Mouse (Mus musculus): Measurements from ENCODE around the gene Nrxn1. TPM values are rescaled to one million over a fixed set of nuclear protein-coding genes. Genes with fewer than 3 reads are reported as not detected.

Gene Nrxn1
- polyA plus RNA-seq, 1 experiment: 0.56 TPM

DNA sequence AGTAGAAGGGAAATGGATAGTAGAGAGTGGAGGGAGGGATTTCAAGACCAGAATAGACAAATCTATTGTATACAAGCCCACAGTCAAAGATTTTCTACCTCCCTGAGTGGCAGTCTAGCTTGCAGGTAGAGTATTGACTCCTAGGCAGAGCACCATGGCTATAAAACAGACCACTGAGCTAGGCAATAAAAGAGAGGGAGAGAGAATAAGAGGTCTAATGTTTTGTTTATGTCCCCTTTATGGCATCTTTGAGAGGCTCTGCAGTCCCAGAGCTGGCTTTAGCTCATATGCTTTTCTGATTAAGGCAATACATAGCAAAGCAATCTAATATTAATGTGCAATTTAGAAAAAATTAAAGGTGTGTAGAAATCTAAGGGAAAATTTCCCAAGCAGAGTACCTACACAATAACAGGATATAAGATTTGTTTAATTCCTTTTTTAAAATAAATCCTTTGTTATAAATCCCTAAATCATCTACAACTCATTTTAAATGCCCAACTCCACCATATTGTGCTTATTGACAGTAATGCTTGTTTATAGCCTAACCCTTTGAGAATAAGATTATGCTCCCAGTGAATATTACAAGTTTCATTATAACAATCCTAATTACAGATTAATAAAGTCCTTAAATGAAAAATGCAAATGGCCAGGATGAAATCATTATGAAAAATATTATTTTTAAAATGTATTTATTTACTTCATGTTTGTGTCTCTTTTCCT lies 613.2 kb downstream of the Nrxn1 start:
- Histone ChIP-seq H3K27ac (ENCODE audit: insufficient read depth, low read depth, low read length) (no peak overlapping the region), H3K27me3 (replicated peaks; ENCODE audit: control insufficient read depth, insufficient read depth, low read length) (no peaks in the 10 kb centered on the region), H3K4me3 (ENCODE audit: insufficient read depth, low read depth, low read length) (no peak overlapping the region), H3K4me1 (ENCODE audit: control insufficient read depth, insufficient read depth, low read length) (no peaks in the 10 kb centered on the region), H3K36me3 (ENCODE audit: control insufficient read depth, insufficient read depth, low read length) (no peaks in the 10 kb centered on the region)
- no peak for DNase-seq
- TF ChIP-seq CTCF (conservative IDR thresholded peaks at IDR 0.05; ENCODE audit: insufficient read depth, insufficient read length, low read depth, low read length) (no peak), POLR2A (IDR thresholded peaks at IDR 0.05; ENCODE audit: low read depth, low read length) (no peak)

DNA sequence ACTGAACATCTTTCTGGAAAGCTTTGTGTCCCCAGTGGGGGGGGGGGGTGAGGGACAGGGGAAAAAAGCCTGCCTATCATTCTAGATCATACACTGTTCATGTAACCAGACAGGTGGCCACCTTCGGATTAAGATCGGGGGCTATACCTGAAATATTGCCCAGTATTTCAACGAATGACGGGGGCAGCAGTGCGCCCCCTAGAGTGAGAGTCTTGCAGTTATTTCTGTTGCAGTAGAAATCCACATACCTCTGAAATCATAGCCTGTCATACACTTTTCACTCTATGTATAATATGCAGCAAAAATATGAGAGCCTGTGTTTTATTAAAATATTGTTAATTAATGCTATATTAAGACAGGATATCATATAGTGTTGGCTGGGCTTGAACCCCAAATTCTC lies 636.1 kb downstream of the Nrxn1 start:
- H3K4me1 ChIP-seq (ENCODE audit: control insufficient read depth, insufficient read depth, low read length): no peaks in the 10 kb centered on the region
- TF ChIP-seq POLR2A (IDR thresholded peaks at IDR 0.05; ENCODE audit: low read depth, low read length) (no peak), CTCF (conservative IDR thresholded peaks at IDR 0.05; ENCODE audit: insufficient read depth, insufficient read length, low read depth, low read length) (no peak)
- no peaks in the 10 kb centered on the region; the same call in 1 of the 2 replicates for H3K27me3 ChIP-seq (replicated peaks; ENCODE audit: control insufficient read depth, insufficient read depth, low read length)
- no peaks in the 10 kb centered on the region for H3K36me3 ChIP-seq (ENCODE audit: control insufficient read depth, insufficient read depth, low read length)
- no peak overlapping the region for H3K4me3 ChIP-seq (ENCODE audit: insufficient read depth, low read depth, low read length)
- no peak for DNase-seq
- no peak overlapping the region for H3K27ac ChIP-seq (ENCODE audit: insufficient read depth, low read depth, low read length)
- 38% methylated on average over 5 of the region's 5 CpGs for WGBS

DNA sequence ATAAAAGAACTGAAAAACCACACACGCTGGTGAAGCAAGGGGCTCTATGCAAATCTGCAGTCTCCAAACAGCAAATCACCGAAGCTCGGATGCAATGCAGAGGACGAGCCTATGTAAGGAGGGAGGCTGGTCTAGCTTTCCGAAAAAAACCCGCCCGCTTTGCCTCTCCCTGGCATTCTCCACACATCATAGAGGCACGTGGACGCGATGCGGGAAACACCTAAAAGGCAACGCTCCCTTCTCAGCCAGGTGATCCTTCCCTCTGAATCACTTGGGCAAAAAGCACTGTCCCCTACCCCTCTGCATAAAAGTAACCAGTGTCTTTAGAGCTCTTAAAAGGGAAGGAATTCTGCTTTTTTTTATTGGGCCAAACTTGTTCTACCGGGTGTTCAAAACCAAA lies 637.0 kb downstream of the Nrxn1 start:
- Histone ChIP-seq H3K4me1 (ENCODE audit: control insufficient read depth, insufficient read depth, low read length) (no peaks in the 10 kb centered on the region), H3K36me3 (ENCODE audit: control insufficient read depth, insufficient read depth, low read length) (no peaks in the 10 kb centered on the region), H3K27ac (ENCODE audit: insufficient read depth, low read depth, low read length) (no peak overlapping the region), H3K27me3 (replicated peaks; ENCODE audit: control insufficient read depth, insufficient read depth, low read length) (no peaks in the 10 kb centered on the region; the same call in 1 of the 2 replicates), H3K4me3 (ENCODE audit: insufficient read depth, low read depth, low read length) (no peak overlapping the region)
- no peak for DNase-seq
- TF ChIP-seq POLR2A (IDR thresholded peaks at IDR 0.05; ENCODE audit: low read depth, low read length) (no peak), CTCF (conservative IDR thresholded peaks at IDR 0.05; ENCODE audit: insufficient read depth, insufficient read length, low read depth, low read length) (no peak)
- under 1% methylated on average over 13 of the region's 13 CpGs for WGBS

DNA sequence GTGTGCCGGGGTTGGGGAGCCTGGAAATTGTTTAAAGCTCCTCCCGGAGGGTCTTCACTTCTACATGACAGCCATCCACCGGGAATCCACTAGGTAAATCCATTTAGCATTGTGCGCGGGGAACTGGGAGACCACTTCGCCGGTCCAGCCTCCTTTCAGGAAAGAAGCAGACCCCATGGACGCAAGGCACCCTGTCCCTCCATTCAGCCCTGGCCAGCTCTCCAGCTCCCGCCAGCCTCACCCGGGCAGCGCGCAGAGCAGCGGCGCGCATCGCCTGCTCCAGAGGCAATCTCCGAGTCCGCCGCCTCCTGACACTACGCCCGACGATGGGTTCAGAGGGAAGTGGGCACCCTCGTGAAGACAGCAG lies 637.5 kb downstream of the Nrxn1 start:
- H3K4me3 ChIP-seq (ENCODE audit: insufficient read depth, low read depth, low read length): no peak overlapping the region
- no peak for TF ChIP-seq POLR2A (IDR thresholded peaks at IDR 0.05; ENCODE audit: low read depth, low read length)
- no peak for TF ChIP-seq CTCF (conservative IDR thresholded peaks at IDR 0.05; ENCODE audit: insufficient read depth, insufficient read length, low read depth, low read length)
- DNase-seq: no peak
- H3K4me1 ChIP-seq (ENCODE audit: control insufficient read depth, insufficient read depth, low read length): no peaks in the 10 kb centered on the region
- H3K36me3 ChIP-seq (ENCODE audit: control insufficient read depth, insufficient read depth, low read length): no peaks in the 10 kb centered on the region
- WGBS: 1% methylated on average over 23 of the region's 23 CpGs
- no peaks in the 10 kb centered on the region; the same call in 1 of the 2 replicates for H3K27me3 ChIP-seq (replicated peaks; ENCODE audit: control insufficient read depth, insufficient read depth, low read length)
- no peak overlapping the region for H3K27ac ChIP-seq (ENCODE audit: insufficient read depth, low read depth, low read length)

DNA sequence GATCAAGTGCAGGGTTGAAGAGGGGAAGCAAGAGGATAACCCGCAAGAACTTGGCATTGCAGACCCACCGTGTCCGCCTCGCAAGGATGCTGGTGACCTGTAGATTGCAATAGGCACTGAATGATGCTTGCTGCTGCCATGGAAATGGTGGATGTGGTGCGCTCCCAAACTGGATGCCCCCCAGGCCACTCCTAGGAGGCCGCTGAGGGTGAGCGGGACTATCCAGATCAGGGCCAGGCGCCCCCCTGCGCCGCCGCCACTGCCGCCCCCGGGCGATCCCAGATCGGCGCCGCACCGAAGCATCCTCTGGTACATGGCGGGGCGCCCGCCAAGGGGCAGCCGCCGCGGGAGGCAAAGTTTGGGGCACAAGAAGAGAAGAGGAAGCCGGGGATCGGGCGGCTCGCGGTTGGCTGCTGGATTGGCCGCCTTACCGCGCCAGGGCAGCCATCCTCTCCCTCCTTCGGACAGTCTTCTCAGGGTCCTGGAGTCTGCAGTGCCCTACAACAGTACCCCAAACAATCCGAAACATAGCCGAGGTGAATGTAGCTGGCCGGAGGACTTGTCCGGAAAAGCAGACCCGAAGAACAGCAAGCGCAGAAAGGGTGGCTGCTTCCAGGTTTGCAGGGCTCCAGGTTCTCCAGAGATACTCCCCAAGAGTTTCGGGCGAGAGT lies 638.0 kb downstream of the Nrxn1 start:
- Histone ChIP-seq H3K4me3 (ENCODE audit: insufficient read depth, low read depth, low read length) (no peak overlapping the region), H3K36me3 (ENCODE audit: control insufficient read depth, insufficient read depth, low read length) (no peaks in the 10 kb centered on the region), H3K4me1 (ENCODE audit: control insufficient read depth, insufficient read depth, low read length) (no peaks in the 10 kb centered on the region), H3K27me3 (replicated peaks; ENCODE audit: control insufficient read depth, insufficient read depth, low read length) (no peaks in the 10 kb centered on the region; the same call in 1 of the 2 replicates), H3K27ac (ENCODE audit: insufficient read depth, low read depth, low read length) (no peak overlapping the region)
- under 1% methylated on average over 41 of the region's 41 CpGs for WGBS
- DNase-seq: no peak
- no peak for TF ChIP-seq POLR2A (IDR thresholded peaks at IDR 0.05; ENCODE audit: low read depth, low read length)
- no peak for TF ChIP-seq CTCF (conservative IDR thresholded peaks at IDR 0.05; ENCODE audit: insufficient read depth, insufficient read length, low read depth, low read length)

DNA sequence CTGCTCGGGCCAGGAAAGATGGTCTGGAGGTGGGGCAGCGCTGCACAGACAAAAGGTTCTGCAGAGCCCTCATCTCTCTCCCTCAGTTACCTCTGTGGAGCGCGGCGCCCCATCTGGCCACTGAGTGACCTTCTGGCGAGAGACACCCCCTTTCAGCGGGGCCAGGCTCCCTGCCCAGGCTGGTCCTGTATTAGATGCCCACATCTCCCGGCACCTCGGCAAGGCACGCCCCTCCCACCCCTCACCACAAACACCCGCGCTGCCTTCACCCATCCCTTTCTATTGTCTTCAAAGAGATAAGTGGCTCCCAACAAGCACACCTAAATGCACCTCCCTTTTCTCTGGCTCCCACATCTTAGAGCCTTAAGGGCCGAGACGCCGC lies 638.5 kb downstream of the Nrxn1 start:
- Histone ChIP-seq H3K4me1 (ENCODE audit: control insufficient read depth, insufficient read depth, low read length) (no peaks in the 10 kb centered on the region), H3K36me3 (ENCODE audit: control insufficient read depth, insufficient read depth, low read length) (no peaks in the 10 kb centered on the region), H3K4me3 (ENCODE audit: insufficient read depth, low read depth, low read length) (no peak overlapping the region), H3K27me3 (replicated peaks; ENCODE audit: control insufficient read depth, insufficient read depth, low read length) (no peaks in the 10 kb centered on the region; the same call in 1 of the 2 replicates), H3K27ac (ENCODE audit: insufficient read depth, low read depth, low read length) (no peak overlapping the region)
- WGBS: 4% methylated on average over 15 of the region's 15 CpGs
- TF ChIP-seq POLR2A (IDR thresholded peaks at IDR 0.05; ENCODE audit: low read depth, low read length) (no peak), CTCF (conservative IDR thresholded peaks at IDR 0.05; ENCODE audit: insufficient read depth, insufficient read length, low read depth, low read length) (no peak)
- no peak for DNase-seq

DNA sequence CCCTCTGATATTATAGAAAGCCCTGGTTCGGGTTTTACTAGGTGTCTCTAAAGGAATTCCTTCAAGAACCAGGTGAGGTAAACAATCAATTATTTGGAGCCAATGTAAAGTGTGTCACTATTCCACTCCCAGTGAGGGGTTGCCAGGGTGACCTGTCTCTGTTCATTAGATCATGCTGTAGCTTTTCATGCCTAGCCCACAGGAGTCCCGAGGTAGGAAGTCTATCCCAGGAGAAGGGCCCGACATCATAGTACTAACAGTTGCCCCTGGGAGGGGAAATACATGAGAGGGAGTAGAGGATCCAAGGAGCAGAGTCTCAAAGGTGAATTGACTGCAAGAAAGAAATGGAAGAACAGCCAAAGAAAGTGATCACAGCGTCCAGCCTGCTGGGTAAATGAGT lies 639.6 kb downstream of the Nrxn1 start:
- Histone ChIP-seq H3K27me3 (replicated peaks; ENCODE audit: control insufficient read depth, insufficient read depth, low read length) (no peaks in the 10 kb centered on the region; the same call in 1 of the 2 replicates), H3K36me3 (ENCODE audit: control insufficient read depth, insufficient read depth, low read length) (no peaks in the 10 kb centered on the region), H3K4me3 (ENCODE audit: insufficient read depth, low read depth, low read length) (no peak overlapping the region), H3K27ac (ENCODE audit: insufficient read depth, low read depth, low read length) (no peak overlapping the region), H3K4me1 (ENCODE audit: control insufficient read depth, insufficient read depth, low read length) (no peaks in the 10 kb centered on the region)
- 52% methylated on average over 4 of the region's 4 CpGs for WGBS
- TF ChIP-seq POLR2A (IDR thresholded peaks at IDR 0.05; ENCODE audit: low read depth, low read length): no peak
- TF ChIP-seq CTCF (conservative IDR thresholded peaks at IDR 0.05; ENCODE audit: insufficient read depth, insufficient read length, low read depth, low read length): no peak
- no peak for DNase-seq

All from kidney, adult 2 months (tissue).